Mouse (Mus musculus) kidney, embryonic 16.5 days (tissue): ENCODE measurements around the gene Olfr620. TPM values are rescaled to one million over a fixed set of nuclear protein-coding genes. Genes with fewer than 3 reads are reported as not detected.

ENCODE experiments used
- ATAC-seq: fragments of 200-750 bp; cut with Nextera tagmentation; 2 replicates; pipeline ENCODE4 v1.8.0; 2017; ENCODE audit warnings: moderate TSS enrichment; ENCODE audit not compliant: low FRiP score, low TSS enrichment
- H3K27ac ChIP-seq: fragments of 300-500 bp; sonication (generic); 2 replicates; pipeline ENCODE4 v1.5.1; 2014; ENCODE audit warnings: low read length
- H3K27me3 ChIP-seq: fragments of 300-500 bp; sonication (generic); 2 replicates; pipeline ENCODE4 v1.6.1; 2014; ENCODE audit warnings: low read length, control low read depth, mixed read lengths; ENCODE audit not compliant: insufficient read depth
- H3K36me3 ChIP-seq: fragments of 300-500 bp; sonication (generic); 2 replicates; pipeline ENCODE4 v1.6.1; 2014; ENCODE audit warnings: low read length, control low read depth, mixed read lengths; ENCODE audit not compliant: insufficient read depth
- H3K4me1 ChIP-seq: fragments of 300-500 bp; sonication (generic); 2 replicates; pipeline ENCODE4 v1.6.1; 2014; ENCODE audit warnings: low read length, control low read depth, mixed read lengths; ENCODE audit not compliant: insufficient read depth
- H3K4me2 ChIP-seq: fragments of 300-500 bp; sonication (generic); replicated peaks from 2 replicates; pipeline ENCODE4 v1.6.1; 2014; ENCODE audit warnings: low read depth, low read length
- H3K4me3 ChIP-seq: fragments of 300-500 bp; sonication (generic); 2 replicates; pipeline ENCODE4 v1.5.1; 2014; ENCODE audit warnings: mild to moderate bottlenecking, low read length
- H3K9ac ChIP-seq: fragments of 300-500 bp; sonication (generic); replicated peaks from 2 replicates; pipeline ENCODE4 v1.6.1; 2014; ENCODE audit warnings: low read length
- H3K9me3 ChIP-seq: fragments of 300-500 bp; sonication (generic); 2 replicates; pipeline ENCODE4 v1.6.1; 2016; ENCODE audit warnings: low read length, control low read depth
- WGBS: fragments of 180-500 bp; shearing (Covaris S2); extraction: QIAGEN DNeasy Blood & Tissue Kit; methylation state at CpG from one replicate; pipeline ENCODE4 v1.1.7; 2014; 5-methylcytosine and 5-hydroxymethylcytosine counted together
- polyA plus RNA-seq: library from polyadenylated mRNA; unstranded; fragments of >200 nt; fragmentation: Nextera tagmentation; extraction: Ambion mirVana; gene quantifications from 2 replicates; pipeline ENCODE4 v1.2.1, GENCODE M21; 2015

Olfr620 gene
- polyA plus RNA-seq, result not detected in 2 replicates

- H3K9ac ChIP-seq, result no peak within 1 kb of the TSS
- no peaks in the 10 kb centered on the region for H3K27me3 ChIP-seq
- H3K27ac ChIP-seq, result no peak within 1 kb of the TSS
- no peaks in the 10 kb centered on the region for H3K9me3 ChIP-seq
- no peaks in the 10 kb centered on the region for H3K4me1 ChIP-seq
- no peaks in the 10 kb centered on the region for H3K36me3 ChIP-seq
- WGBS, result 70% methylated on average over 2 of the region's 2 CpGs
- H3K4me3 ChIP-seq, result no peak within 1 kb of the TSS
- no peak for ATAC-seq
- H3K4me2 ChIP-seq, result no peak within 1 kb of the TSS
These were observed at the start of gene Olfr620 for GRCm38 (mm10) chr7:103612434-103612833. Olfr620 (minus strand) TSS chr7:103612534.

GRCm38 (mm10) chr7:103644070-103644469 is 31.7 kb upstream of the Olfr620 start:
- 78% methylated on average over 4 of the region's 4 CpGs for WGBS
- H3K27me3 ChIP-seq, result no peaks in the 10 kb centered on the region
- H3K36me3 ChIP-seq, result no peaks in the 10 kb centered on the region
- no peak for ATAC-seq
- no peak overlapping the region for H3K4me2 ChIP-seq
- H3K9ac ChIP-seq, result no peak overlapping the region
- H3K4me3 ChIP-seq, result no peak overlapping the region
- H3K9me3 ChIP-seq, result no peaks in the 10 kb centered on the region
- H3K27ac ChIP-seq, result no peak overlapping the region
- H3K4me1 ChIP-seq, result no peaks in the 10 kb centered on the region

GRCm38 (mm10) chr7:103642602-103643001 is 30.3 kb upstream of the Olfr620 start, which contains the start of gene Olfr622:
Olfr622 (minus strand) TSS chr7:103642702.
- Histone ChIP-seq H3K36me3 (no peaks in the 10 kb centered on the region), H3K27me3 (no peaks in the 10 kb centered on the region), H3K4me1 (no peaks in the 10 kb centered on the region), H3K4me2 (no peak within 1 kb of the TSS), H3K9ac (no peak within 1 kb of the TSS), H3K27ac (no peak within 1 kb of the TSS), H3K4me3 (no peak within 1 kb of the TSS), H3K9me3 (no peaks in the 10 kb centered on the region)
- 82% methylated on average over 1 of the region's 1 CpGs for WGBS
- ATAC-seq, result no peak

- no peak overlapping the region for H3K4me2 ChIP-seq
- no peak overlapping the region for H3K27ac ChIP-seq
- H3K27me3 ChIP-seq, result no peaks in the 10 kb centered on the region
- ATAC-seq, result no peak
- H3K4me1 ChIP-seq, result no peaks in the 10 kb centered on the region
- no peaks in the 10 kb centered on the region for H3K36me3 ChIP-seq
- no peak overlapping the region for H3K4me3 ChIP-seq
- no peak overlapping the region for H3K9ac ChIP-seq
- no peaks in the 10 kb centered on the region for H3K9me3 ChIP-seq
These were observed 24.5 kb upstream of the Olfr620 start for GRCm38 (mm10) chr7:103636795-103637194.

GRCm38 (mm10) chr7:103607425-103607824 is 4.9 kb downstream of the Olfr620 start:
- H3K4me2 ChIP-seq, result no peak overlapping the region
- H3K9me3 ChIP-seq, result no peaks in the 10 kb centered on the region
- H3K4me3 ChIP-seq, result no peak overlapping the region
- no peak overlapping the region for H3K27ac ChIP-seq
- no peak overlapping the region for H3K9ac ChIP-seq
- H3K36me3 ChIP-seq, result no peaks in the 10 kb centered on the region
- no peaks in the 10 kb centered on the region for H3K27me3 ChIP-seq
- no peaks in the 10 kb centered on the region for H3K4me1 ChIP-seq
- ATAC-seq, result no peak
- WGBS, result 89% methylated on average over 2 of the region's 2 CpGs

GRCm38 (mm10) chr7:103600275-103600674 is 12.1 kb downstream of the Olfr620 start, which contains the start of gene Olfr619:
Olfr619 (plus strand) TSS chr7:103600575.
- no peak within 1 kb of the TSS for H3K9ac ChIP-seq
- H3K4me3 ChIP-seq, result no peak within 1 kb of the TSS
- no peak for ATAC-seq
- H3K4me1 ChIP-seq, result no peaks in the 10 kb centered on the region
- no peaks in the 10 kb centered on the region for H3K36me3 ChIP-seq
- no peaks in the 10 kb centered on the region for H3K9me3 ChIP-seq
- H3K4me2 ChIP-seq, result no peak within 1 kb of the TSS
- H3K27ac ChIP-seq, result no peak within 1 kb of the TSS
- no peaks in the 10 kb centered on the region for H3K27me3 ChIP-seq

GRCm38 (mm10) chr7:103589803-103590202 is 22.5 kb downstream of the Olfr620 start, which contains the start of gene Olfr618:
Olfr618 (plus strand) TSS chr7:103590103.
- no peak for ATAC-seq
- Histone ChIP-seq H3K9ac (no peak within 1 kb of the TSS), H3K4me1 (no peaks in the 10 kb centered on the region), H3K27me3 (no peaks in the 10 kb centered on the region), H3K36me3 (no peaks in the 10 kb centered on the region), H3K4me3 (no peak within 1 kb of the TSS), H3K9me3 (no peaks in the 10 kb centered on the region), H3K4me2 (no peak within 1 kb of the TSS), H3K27ac (no peak within 1 kb of the TSS)
- 67% methylated on average over 2 of the region's 2 CpGs for WGBS

- Histone ChIP-seq H3K9me3 (no peaks in the 10 kb centered on the region), H3K36me3 (no peaks in the 10 kb centered on the region), H3K4me1 (no peaks in the 10 kb centered on the region), H3K27me3 (no peaks in the 10 kb centered on the region), H3K4me3 (no peak within 1 kb of the TSS), H3K9ac (no peak within 1 kb of the TSS), H3K4me2 (no peak within 1 kb of the TSS), H3K27ac (no peak within 1 kb of the TSS)
- 81% methylated on average over 1 of the region's 1 CpGs for WGBS
- no peak for ATAC-seq
These were observed 39.6 kb downstream of the Olfr620 start, which contains the start of gene Olfr617 for GRCm38 (mm10) chr7:103572761-103573160. Olfr617 (plus strand) TSS chr7:103573061.

GRCm38 (mm10) chr7:103569043-103569442 is 43.3 kb downstream of the Olfr620 start, which contains the start of gene Olfr616:
Olfr616 (minus strand) TSS chr7:103569143.
- no peak for ATAC-seq
- Histone ChIP-seq H3K36me3 (no peaks in the 10 kb centered on the region), H3K4me2 (no peak within 1 kb of the TSS), H3K9ac (no peak within 1 kb of the TSS), H3K4me1 (no peaks in the 10 kb centered on the region), H3K27me3 (no peaks in the 10 kb centered on the region), H3K27ac (no peak within 1 kb of the TSS), H3K9me3 (no peaks in the 10 kb centered on the region), H3K4me3 (no peak within 1 kb of the TSS)
- WGBS, result 76% methylated on average over 3 of the region's 3 CpGs

- Histone ChIP-seq H3K4me1 (no peaks in the 10 kb centered on the region), H3K36me3 (no peaks in the 10 kb centered on the region), H3K27me3 (no peaks in the 10 kb centered on the region), H3K4me3 (no peak within 1 kb of the TSS), H3K9ac (no peak within 1 kb of the TSS), H3K27ac (no peak within 1 kb of the TSS), H3K4me2 (no peak within 1 kb of the TSS), H3K9me3 (no peaks in the 10 kb centered on the region)
- 80% methylated on average over 2 of the region's 2 CpGs for whole genome bisulfite sequencing
- ATAC-seq, result no peak
These were observed 56.6 kb downstream of the Olfr620 start, which contains the start of gene Olfr615 for GRCm38 (mm10) chr7:103555779-103556178. Olfr615 (plus strand) TSS chr7:103556079.
